ENCODE assay signal across 38 mouse cellular contexts in the genomic region with DNA sequence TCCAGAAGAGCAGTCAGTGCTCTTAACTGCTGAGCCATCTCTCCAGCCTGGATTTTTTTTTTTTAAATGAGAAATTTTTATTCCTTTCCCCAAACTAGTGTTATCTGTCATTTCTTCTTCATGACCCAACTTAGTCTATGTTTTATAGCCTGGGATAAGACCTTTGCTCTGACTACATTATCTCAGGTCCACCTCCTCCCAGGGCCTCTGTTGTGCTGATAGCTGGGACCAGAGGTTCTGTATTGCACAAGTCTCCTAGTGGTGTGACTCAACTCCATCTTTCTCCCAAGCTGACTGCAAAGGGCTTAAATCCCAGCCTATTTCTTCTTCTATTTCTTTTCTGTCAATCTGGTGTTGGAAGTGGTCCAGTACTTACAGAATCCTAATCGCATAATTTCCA. TPM values are rescaled to one million over a fixed set of nuclear protein-coding genes. Genes with fewer than 3 reads are reported as not detected.
"Had no signal": no experiment of that assay in that cellular context is flagged by ENCODE, and none has a peak within 500 bp of the region (broad histone marks: within the 10 kb centered on the region; RNA-seq: fewer than 3 reads in every experiment).

No protein-coding gene starts in this region.

- H3K4me2 ChIP-seq: limb, embryonic 12.5 days; limb, embryonic 13.5 days; limb, embryonic 15.5 days; liver, embryonic 11.5 days; liver, embryonic 12.5 days; liver, embryonic 13.5 days; liver, embryonic 15.5 days; lung, embryonic 14.5 days; lung, embryonic 15.5 days; midbrain, embryonic 11.5 days; midbrain, embryonic 12.5 days; midbrain, embryonic 13.5 days; midbrain, embryonic 15.5 days; neural tube, embryonic 12.5 days had no signal

- ATAC-seq: liver, embryonic 12.5 days; liver, postnatal 0 days; lung, postnatal 0 days; midbrain, embryonic 13.5 days; midbrain, embryonic 15.5 days; midbrain, embryonic 16.5 days had no signal

- H3K27me3 ChIP-seq: limb, embryonic 12.5 days; limb, embryonic 13.5 days; limb, embryonic 15.5 days; liver, embryonic 12.5 days; liver, embryonic 13.5 days; liver, embryonic 15.5 days; lung, embryonic 15.5 days; megakaryocyte, embryonic 14.5 days; midbrain, embryonic 12.5 days; midbrain, embryonic 13.5 days; midbrain, embryonic 15.5 days; neural tube, embryonic 12.5 days had no signal

- H3K4me3 ChIP-seq: limb, embryonic 10.5 days; limb, embryonic 12.5 days; limb, embryonic 13.5 days; limb, embryonic 15.5 days; liver, embryonic 12.5 days; liver, embryonic 13.5 days; liver, embryonic 15.5 days; lung, embryonic 15.5 days; megakaryocyte, embryonic 14.5 days; midbrain, embryonic 10.5 days; midbrain, embryonic 12.5 days; midbrain, embryonic 13.5 days; midbrain, embryonic 15.5 days; myocyte; neural tube, embryonic 12.5 days had no signal

- H3K36me3 ChIP-seq: limb, embryonic 10.5 days; limb, embryonic 12.5 days; limb, embryonic 13.5 days; limb, embryonic 15.5 days; liver, embryonic 12.5 days; liver, embryonic 13.5 days; liver, embryonic 15.5 days; lung, embryonic 15.5 days; midbrain, embryonic 10.5 days; midbrain, embryonic 12.5 days; midbrain, embryonic 13.5 days; midbrain, embryonic 15.5 days; neural tube, embryonic 12.5 days had no signal

- H3K9ac ChIP-seq: limb, embryonic 12.5 days; limb, embryonic 13.5 days; limb, embryonic 15.5 days; liver, embryonic 12.5 days; liver, embryonic 13.5 days; liver, embryonic 14.5 days; liver, embryonic 15.5 days; liver, postnatal 0 days; lung, embryonic 14.5 days; lung, embryonic 15.5 days; midbrain, embryonic 12.5 days; midbrain, embryonic 13.5 days; midbrain, embryonic 15.5 days; neural tube, embryonic 12.5 days had no signal

- DNase-seq: left cerebral cortex, postnatal 4 days; liver; liver, embryonic 13.5 days; liver, postnatal 0 days; lung, adult 18-20 months; lung, adult 2 months; lung, embryonic 14.5 days; lung, postnatal 10 days; lung, postnatal 14 days; lung, postnatal 36 days; lung, postnatal 4 days; midbrain, embryonic 14.5 days had no signal

- H3K27ac ChIP-seq: limb, embryonic 10.5 days; limb, embryonic 12.5 days; limb, embryonic 13.5 days; limb, embryonic 15.5 days; liver, embryonic 12.5 days; liver, embryonic 13.5 days; liver, embryonic 14.5 days; liver, embryonic 15.5 days; lung, embryonic 15.5 days; macrophage; midbrain, embryonic 10.5 days; midbrain, embryonic 12.5 days; midbrain, embryonic 13.5 days; midbrain, embryonic 15.5 days; neural tube, embryonic 12.5 days had no signal

- H3K9me3 ChIP-seq: limb, embryonic 10.5 days; limb, embryonic 13.5 days; limb, embryonic 15.5 days; liver, embryonic 12.5 days; liver, embryonic 13.5 days; liver, embryonic 15.5 days; lung, embryonic 15.5 days; midbrain, embryonic 10.5 days; midbrain, embryonic 12.5 days; midbrain, embryonic 15.5 days; neural tube, embryonic 12.5 days had no signal

- H3K4me1 ChIP-seq: limb, embryonic 10.5 days; limb, embryonic 12.5 days; limb, embryonic 13.5 days; limb, embryonic 15.5 days; liver, embryonic 12.5 days; liver, embryonic 13.5 days; liver, embryonic 15.5 days; lung, embryonic 15.5 days; megakaryocyte, embryonic 14.5 days; midbrain, embryonic 10.5 days; midbrain, embryonic 12.5 days; midbrain, embryonic 13.5 days; midbrain, embryonic 15.5 days; neural tube, embryonic 12.5 days had no signal

RNA-seq across cellular contexts. Expression of gene Dnah5, which starts 56.7 kb away (rescaled TPM):
- total RNA-seq: megakaryocyte progenitor cell, adult 5-6 weeks; megakaryocyte, adult 5-6 weeks; megakaryocyte-erythroid progenitor cell, adult 5-6 weeks; monocyte, adult 5-6 weeks had no signal
- polyA plus RNA-seq: limb, embryonic 10.5 days; limb, embryonic 11.5 days; limb, embryonic 12.5 days; liver, embryonic 15.5 days; liver, embryonic 16.5 days; liver, postnatal 0 days; macrophage had no signal
